Mouse (Mus musculus): Measurements from ENCODE around the gene Itga5.

GRCm38 (mm10) chr15:103363809-103364208 lies 2.8 kb downstream of the Itga5 start:
- TF ChIP-seq POLR2A (IDR thresholded peaks at IDR 0.05; ENCODE audit: borderline replicate concordance, extremely low read depth, low read depth, low read length), result no peak
- TF ChIP-seq CTCF (IDR thresholded peaks at IDR 0.05; ENCODE audit: insufficient read depth, low read length), result no peak

All from lung, adult 2 months (tissue).